Mouse (Mus musculus) mesoderm, embryonic 11.5 days (tissue): ENCODE measurements around the gene Glb1l2.

Source experiments
- DNase-seq: peaks from one replicate; pipeline ENCODE4 v3.0.0-alpha.2; 2012; ENCODE audit warnings: low read depth, low spot score

The Glb1l2 gene

GRCm38 (mm10) chr9:26805935-26806666, at the start of gene Glb1l2:
TSS of gene Glb1l2 (minus strand) at chr9:26806468.
- peak; percentile 96 for DNase-seq

GRCm38 (mm10) chr9:26831089-26831488, 24.8 kb upstream of the Glb1l2 start:
- DNase-seq, result no peak

- DNase-seq, result no peak
Observed at GRCm38 (mm10) chr9:26819942-26820341, 13.7 kb upstream of the Glb1l2 start.

- no peak for DNase-seq
Observed at GRCm38 (mm10) chr9:26808735-26809134, 2.5 kb upstream of the Glb1l2 start.

GRCm38 (mm10) chr9:26804321-26804720, 1.9 kb downstream of the Glb1l2 start:
- DNase-seq, result no peak

- DNase-seq, result no peak
Observed at GRCm38 (mm10) chr9:26800357-26800756, 5.9 kb downstream of the Glb1l2 start.

- no peak for DNase-seq
Observed at GRCm38 (mm10) chr9:26798731-26799130, 7.5 kb downstream of the Glb1l2 start.

- DNase-seq, result no peak
Observed at GRCm38 (mm10) chr9:26798205-26798604, 8.1 kb downstream of the Glb1l2 start.

- no peak for DNase-seq
Observed at GRCm38 (mm10) chr9:26792829-26793228, 13.4 kb downstream of the Glb1l2 start.

GRCm38 (mm10) chr9:26783414-26783975, 22.8 kb downstream of the Glb1l2 start:
- no peak for DNase-seq

- DNase-seq, result no peak
Observed at GRCm38 (mm10) chr9:26778421-26778820, 27.8 kb downstream of the Glb1l2 start.

GRCm38 (mm10) chr9:26776122-26776902, 30.0 kb downstream of the Glb1l2 start:
- DNase-seq, result peak; percentile 66

GRCm38 (mm10) chr9:26775700-26776099, 30.6 kb downstream of the Glb1l2 start:
- no peak for DNase-seq

- no peak for DNase-seq
Observed at GRCm38 (mm10) chr9:26768181-26768580, 38.1 kb downstream of the Glb1l2 start.

GRCm38 (mm10) chr9:26762477-26762876, 43.8 kb downstream of the Glb1l2 start:
- DNase-seq, result no peak

- DNase-seq, result no peak
Observed at GRCm38 (mm10) chr9:26760576-26760975, 45.7 kb downstream of the Glb1l2 start.

- DNase-seq, result peak; percentile 13
Observed at GRCm38 (mm10) chr9:26760081-26760480, 46.2 kb downstream of the Glb1l2 start.

GRCm38 (mm10) chr9:26748893-26749292, 57.4 kb downstream of the Glb1l2 start:
- DNase-seq, result no peak

GRCm38 (mm10) chr9:26747121-26747520, 59.1 kb downstream of the Glb1l2 start:
- DNase-seq, result no peak

- no peak for DNase-seq
Observed at GRCm38 (mm10) chr9:26742817-26743216, 63.5 kb downstream of the Glb1l2 start.

- DNase-seq, result no peak
Observed at GRCm38 (mm10) chr9:26737116-26737515, 69.2 kb downstream of the Glb1l2 start.

GRCm38 (mm10) chr9:26733986-26734385, 72.3 kb downstream of the Glb1l2 start:
- DNase-seq, result peak; percentile 20
